Mouse (Mus musculus) embryonic facial prominence, embryonic 11.5 days (tissue): ENCODE measurements at regions not wholly inside any gene's neighbourhood (a gene's known extent, or its start where the extent isn't known, plus 50 kb on each side); places are given as distances from the start of the nearest gene placed in this dataset.

ENCODE experiments used
- ATAC-seq: fragments of 200-750 bp; cut with Nextera tagmentation; replicated peaks from 2 replicates; pipeline ENCODE4 v1.8.0; 2017; ENCODE audit warnings: low read depth; ENCODE audit not compliant: insufficient number of reproducible peaks, low FRiP score, low TSS enrichment
- DNase-seq: peaks from one replicate; pipeline ENCODE4 v3.0.0-alpha.2; 2015; ENCODE audit warnings: low spot score
- H3K27ac ChIP-seq: fragments of 300-500 bp; sonication (generic); replicated peaks from 2 replicates; pipeline ENCODE4 v1.5.1; 2014; ENCODE audit warnings: mild to moderate bottlenecking, low read depth, low read length, control low read depth
- H3K27me3 ChIP-seq: fragments of 300-500 bp; sonication (generic); 2 replicates; pipeline ENCODE4 v1.6.1; 2014; ENCODE audit warnings: mild to moderate bottlenecking, low read length, moderate library complexity, mixed read lengths; ENCODE audit not compliant: control insufficient read depth, insufficient read depth
- H3K36me3 ChIP-seq: fragments of 300-500 bp; sonication (generic); replicated peaks from 2 replicates; pipeline ENCODE4 v1.6.1; 2014; ENCODE audit warnings: low read depth, mild to moderate bottlenecking, low read length, moderate library complexity, mixed read lengths; ENCODE audit not compliant: control insufficient read depth, insufficient read depth
- H3K4me1 ChIP-seq: fragments of 300-500 bp; sonication (generic); 2 replicates; pipeline ENCODE4 v1.6.1; 2014; ENCODE audit warnings: low read length, mixed read lengths; ENCODE audit not compliant: control insufficient read depth, insufficient read depth
- H3K4me2 ChIP-seq: fragments of 300-500 bp; sonication (generic); 2 replicates; pipeline ENCODE4 v1.6.1; 2014; ENCODE audit warnings: low read depth, mild to moderate bottlenecking, control low read depth, low read length, moderate library complexity
- H3K4me3 ChIP-seq: fragments of 300-500 bp; sonication (generic); 2 replicates; pipeline ENCODE4 v1.5.1; 2014; ENCODE audit warnings: low read depth, low read length, control low read depth
- H3K9ac ChIP-seq: fragments of 300-500 bp; sonication (generic); replicated peaks from 2 replicates; pipeline ENCODE4 v1.6.1; 2014; ENCODE audit warnings: mild to moderate bottlenecking, control low read depth, low read length
- H3K9me3 ChIP-seq: fragments of 300-500 bp; sonication (generic); replicated peaks from 2 replicates; pipeline ENCODE4 v1.6.1; 2016; ENCODE audit warnings: mild to moderate bottlenecking, low read length, inconsistent platforms, mixed read lengths; ENCODE audit not compliant: control insufficient read depth
- WGBS: fragments of 180-500 bp; shearing (Covaris S2); extraction: QIAGEN DNeasy Blood & Tissue Kit; methylation state at CpG from one replicate; pipeline ENCODE4 v1.1.7; 2014; 5-methylcytosine and 5-hydroxymethylcytosine counted together

GRCm38 (mm10) chr12:90915929-90916713, 177.9 kb upstream of the Dio2 start:
- DNase-seq = no peak
- WGBS = 83% methylated on average over 11 of the region's 11 CpGs
- Histone ChIP-seq H3K9ac (no peak overlapping the region), H3K9me3 (no peaks in the 10 kb centered on the region), H3K36me3 (no peaks in the 10 kb centered on the region), H3K4me2 (no peak overlapping the region), H3K27ac (no peak overlapping the region), H3K4me1 (no peaks in the 10 kb centered on the region), H3K4me3 (no peak overlapping the region), H3K27me3 (no peaks in the 10 kb centered on the region)
- no peak for ATAC-seq

GRCm38 (mm10) chr12:90903991-90904390, 165.8 kb upstream of the Dio2 start:
- 79% methylated on average over 6 of the region's 6 CpGs for WGBS
- Histone ChIP-seq H3K4me3 (no peak overlapping the region), H3K4me2 (no peak overlapping the region), H3K36me3 (no peaks in the 10 kb centered on the region), H3K27me3 (no peaks in the 10 kb centered on the region), H3K27ac (no peak overlapping the region), H3K9me3 (no peaks in the 10 kb centered on the region), H3K4me1 (no peaks in the 10 kb centered on the region), H3K9ac (no peak overlapping the region)
- DNase-seq = peak; percentile 14
- ATAC-seq = no peak

- Histone ChIP-seq H3K9me3 (no peaks in the 10 kb centered on the region), H3K4me3 (no peak overlapping the region), H3K4me2 (no peak overlapping the region), H3K36me3 (no peaks in the 10 kb centered on the region), H3K27me3 (no peaks in the 10 kb centered on the region), H3K27ac (no peak overlapping the region), H3K4me1 (no peaks in the 10 kb centered on the region), H3K9ac (no peak overlapping the region)
- no peak for ATAC-seq
- 86% methylated on average over 9 of the region's 9 CpGs for WGBS
- DNase-seq = no peak
Measured at GRCm38 (mm10) chr12:90893655-90894370, 155.6 kb upstream of the Dio2 start.

- no peaks in the 10 kb centered on the region for H3K9me3 ChIP-seq
- H3K4me3 ChIP-seq = no peak overlapping the region
- no peaks in the 10 kb centered on the region for H3K27me3 ChIP-seq
- no peaks in the 10 kb centered on the region for H3K4me1 ChIP-seq
- no peak overlapping the region for H3K27ac ChIP-seq
- DNase-seq (no peak), ATAC-seq (no peak)
- H3K36me3 ChIP-seq = no peaks in the 10 kb centered on the region
- no peak overlapping the region for H3K4me2 ChIP-seq
- H3K9ac ChIP-seq = no peak overlapping the region
- 89% methylated on average over 5 of the region's 5 CpGs for WGBS
Measured at GRCm38 (mm10) chr12:90876230-90877005, 138.2 kb upstream of the Dio2 start.

- DNase-seq (no peak), ATAC-seq (no peak)
- Histone ChIP-seq H3K9ac (no peak overlapping the region), H3K4me2 (no peak overlapping the region), H3K36me3 (no peaks in the 10 kb centered on the region), H3K27me3 (no peaks in the 10 kb centered on the region), H3K4me1 (no peaks in the 10 kb centered on the region), H3K27ac (no peak overlapping the region), H3K9me3 (no peaks in the 10 kb centered on the region), H3K4me3 (no peak overlapping the region)
- 91% methylated on average over 3 of the region's 3 CpGs for WGBS
Measured at GRCm38 (mm10) chr12:90874840-90875239, 136.6 kb upstream of the Dio2 start.

GRCm38 (mm10) chr12:90873959-90874358, 135.7 kb upstream of the Dio2 start:
- no peak overlapping the region for H3K27ac ChIP-seq

GRCm38 (mm10) chr12:90866597-90866996, 128.4 kb upstream of the Dio2 start:
- ATAC-seq = no peak
- Histone ChIP-seq H3K9me3 (no peaks in the 10 kb centered on the region), H3K4me1 (no peaks in the 10 kb centered on the region), H3K4me3 (no peak overlapping the region), H3K27ac (no peak overlapping the region), H3K27me3 (no peaks in the 10 kb centered on the region), H3K9ac (no peak overlapping the region), H3K4me2 (no peak overlapping the region), H3K36me3 (no peaks in the 10 kb centered on the region)
- 82% methylated on average over 4 of the region's 4 CpGs for WGBS
- DNase-seq = no peak

More at GRCm38 (mm10) chr12:90873959-90874358, 135.7 kb upstream of the Dio2 start:
- Histone ChIP-seq H3K9ac (no peak overlapping the region), H3K4me2 (no peak overlapping the region), H3K4me1 (no peaks in the 10 kb centered on the region), H3K27me3 (no peaks in the 10 kb centered on the region), H3K4me3 (no peak overlapping the region), H3K9me3 (no peaks in the 10 kb centered on the region), H3K36me3 (no peaks in the 10 kb centered on the region)
- ATAC-seq (no peak), DNase-seq (no peak)
- WGBS = 88% methylated on average over 3 of the region's 3 CpGs
